Mouse (Mus musculus) ovary, adult 10 weeks (tissue): ENCODE data around the gene Tmod2. TPM values are rescaled to one million over a fixed set of nuclear protein-coding genes. Genes with fewer than 3 reads are reported as not detected.

ENCODE experiments used
- polyA plus RNA-seq: library from polyadenylated mRNA; stranded (reverse); fragments of 350-450 nt; fragmentation: Illumina TruSeq; extraction: RNeasy Lipid Tissue Mini Kit (QIAGEN cat#74804); gene quantifications from one replicate; pipeline ENCODE4 v1.2.3, GENCODE M21; 2014

Gene Tmod2
- polyA plus RNA-seq: 8.8 TPM

DNA sequence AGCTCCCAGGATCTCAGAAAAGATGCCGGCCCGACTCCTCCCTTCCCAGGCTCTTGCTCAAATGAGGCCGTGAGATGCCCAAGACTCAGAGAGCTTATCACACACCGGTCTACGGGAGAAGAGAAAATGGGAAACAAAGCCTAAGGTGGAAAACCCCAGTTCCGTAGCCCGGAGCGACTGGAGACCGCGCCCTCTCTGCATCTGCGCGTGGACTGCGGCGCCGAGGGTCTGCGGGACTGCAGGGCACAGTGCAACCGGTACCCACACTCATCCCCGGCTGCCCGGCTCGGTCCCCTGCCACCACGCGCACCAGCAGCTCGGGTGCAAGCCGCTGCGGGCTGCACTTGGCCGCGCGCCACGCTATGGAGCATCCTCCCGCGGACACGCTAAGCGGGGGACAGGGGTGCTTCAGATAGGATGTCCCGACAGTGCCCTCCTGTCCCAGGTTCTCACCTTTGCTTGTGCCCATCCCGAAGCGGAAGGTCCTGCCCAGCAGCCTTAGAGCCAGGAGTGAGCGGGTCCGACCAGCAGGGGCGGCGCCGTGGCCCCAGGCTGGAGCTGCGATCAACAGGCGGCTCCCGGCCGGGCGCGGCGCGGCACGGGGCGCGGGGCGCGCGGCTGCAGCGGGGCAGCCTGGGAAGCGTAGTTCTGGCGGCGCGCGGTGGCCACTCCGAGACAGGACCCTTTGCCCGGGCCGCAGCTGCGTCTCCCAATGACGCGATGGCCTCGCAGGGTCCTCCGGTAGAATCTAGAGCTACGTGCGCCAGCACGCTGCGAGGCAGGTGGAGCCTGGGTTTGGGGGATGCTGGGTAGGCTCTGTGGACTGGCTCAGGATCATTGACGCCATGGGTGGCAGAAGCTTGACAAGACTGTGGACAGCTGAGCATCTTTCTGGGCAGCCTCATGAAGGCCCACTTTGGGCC, at the start of gene Tmod2:
Gene Tmod2 (minus strand): TSS at position 755 of the 923 bp plus-strand sequence.

DNA sequence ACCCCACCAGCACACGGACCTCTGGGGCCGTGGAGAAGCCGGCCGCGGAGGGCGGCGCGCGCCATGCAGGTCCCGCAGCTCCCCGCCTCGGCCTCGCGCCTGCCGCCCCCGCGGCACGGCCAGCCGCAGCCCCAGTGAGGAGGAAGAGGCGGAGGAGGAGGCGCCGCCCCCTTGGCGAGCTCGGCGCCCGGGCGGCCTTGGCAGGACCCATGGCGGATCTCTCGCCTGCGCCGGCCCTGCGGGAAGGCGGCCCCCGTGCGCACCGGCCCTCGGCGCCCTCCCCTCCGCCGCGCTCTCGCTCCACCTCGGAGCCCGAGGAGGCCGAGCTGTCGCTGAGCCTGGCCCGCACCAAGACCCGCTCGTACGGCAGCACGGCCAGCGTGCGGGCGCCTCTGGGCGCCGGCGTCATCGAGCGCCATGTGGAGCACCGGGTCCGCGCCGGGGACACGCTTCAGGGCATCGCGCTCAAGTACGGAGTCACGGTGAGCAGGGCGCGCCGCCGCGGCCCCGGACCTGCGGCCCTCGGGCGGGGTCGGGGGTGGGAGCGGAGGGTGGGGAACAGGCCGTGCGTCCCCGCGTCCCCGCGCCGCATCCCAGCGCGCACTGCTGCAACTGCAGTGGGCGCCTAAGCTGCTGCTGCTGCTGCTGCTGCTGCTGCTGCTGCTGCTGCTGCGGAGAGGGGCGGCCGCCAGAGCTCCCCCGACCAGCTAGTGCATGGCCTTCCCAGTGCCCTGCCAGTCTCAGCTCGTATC, 14.6 kb upstream of the Tmod2 start, which contains the start of gene Lysmd2:
Gene Lysmd2 (plus strand): TSS at position 186 of the 752 bp plus-strand sequence.

DNA sequence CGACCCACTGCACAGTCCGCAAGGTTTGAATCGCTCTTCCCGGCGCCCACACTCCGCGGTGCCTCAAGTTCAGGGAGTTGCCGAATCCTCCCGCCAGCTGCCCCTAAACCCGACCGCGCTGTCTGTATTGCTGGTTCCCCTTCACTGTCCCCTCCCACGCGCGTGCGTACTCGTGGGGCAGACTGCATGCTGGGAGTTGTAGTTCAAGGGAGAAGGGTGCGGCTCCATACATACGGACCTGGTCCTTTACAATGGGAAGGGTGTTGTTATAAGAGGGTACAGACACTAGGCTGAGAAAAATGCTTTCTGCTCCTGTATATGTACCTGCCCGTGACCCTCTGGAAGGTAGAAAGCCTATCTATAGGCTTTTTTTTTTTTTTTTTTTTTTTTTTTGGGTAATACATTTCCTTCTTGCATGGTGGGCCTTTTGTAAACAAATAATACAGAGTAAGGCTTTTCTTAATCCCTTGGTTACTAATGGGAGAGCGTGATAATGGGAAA, 51.6 kb downstream of the Tmod2 start, which contains the start of gene Tmod3:
Gene Tmod3 (minus strand): TSS at position 146 of the 501 bp plus-strand sequence.

Other genes starting within 250 kb of the Tmod2 start
- 63.2 TPM for gene Mapk6, start 201.3 kb downstream of the Tmod2 start, polyA plus RNA-seq
- gene Leo1, start 169.8 kb downstream of the Tmod2 start, polyA plus RNA-seq: 56.4 TPM
- gene Tmod3, start 51.7 kb downstream of the Tmod2 start, polyA plus RNA-seq: 149 TPM
- 38.9 TPM for gene Lysmd2, start 14.4 kb upstream of the Tmod2 start, polyA plus RNA-seq
- 6.7 TPM for gene Scg3, start 72.7 kb upstream of the Tmod2 start, polyA plus RNA-seq
- gene Bmp5, start 164.0 kb upstream of the Tmod2 start, polyA plus RNA-seq: 5.4 TPM